Mouse (Mus musculus) adrenal gland, postnatal 10 days (tissue): ENCODE data around the gene Epha6. TPM values are rescaled to one million over a fixed set of nuclear protein-coding genes. Genes with fewer than 3 reads are reported as not detected.

Experiments used
- DNase-seq: peaks from one replicate; pipeline ENCODE4 v3.0.0; 2021; ENCODE audit warnings: mixed read lengths
- long read RNA-seq, 2 experiments: library from polyadenylated mRNA; stranded (forward); transcript quantifications; one replicate each; pipeline ENCODE4 v2.0.0; 2021
- total RNA-seq, 2 experiments: library from RNA; stranded (reverse); gene quantifications; 2 replicates each; pipeline ENCODE4 v1.2.3; 2021

The Epha6 gene
- not detected for total RNA-seq
- long read RNA-seq, experiment 1: 0 reads
- long read RNA-seq, experiment 2: 0 reads

GRCm38 (mm10) chr16:60605061-60605831 is at the start of gene Epha6:
TSS of gene Epha6 (minus strand) at chr16:60605531.
- peak; percentile 6 for DNase-seq

- no peak for DNase-seq
These were observed 46.4 kb upstream of the Epha6 start for GRCm38 (mm10) chr16:60651716-60652115.

GRCm38 (mm10) chr16:60628091-60628490 is 22.8 kb upstream of the Epha6 start:
- no peak for DNase-seq

DNA sequence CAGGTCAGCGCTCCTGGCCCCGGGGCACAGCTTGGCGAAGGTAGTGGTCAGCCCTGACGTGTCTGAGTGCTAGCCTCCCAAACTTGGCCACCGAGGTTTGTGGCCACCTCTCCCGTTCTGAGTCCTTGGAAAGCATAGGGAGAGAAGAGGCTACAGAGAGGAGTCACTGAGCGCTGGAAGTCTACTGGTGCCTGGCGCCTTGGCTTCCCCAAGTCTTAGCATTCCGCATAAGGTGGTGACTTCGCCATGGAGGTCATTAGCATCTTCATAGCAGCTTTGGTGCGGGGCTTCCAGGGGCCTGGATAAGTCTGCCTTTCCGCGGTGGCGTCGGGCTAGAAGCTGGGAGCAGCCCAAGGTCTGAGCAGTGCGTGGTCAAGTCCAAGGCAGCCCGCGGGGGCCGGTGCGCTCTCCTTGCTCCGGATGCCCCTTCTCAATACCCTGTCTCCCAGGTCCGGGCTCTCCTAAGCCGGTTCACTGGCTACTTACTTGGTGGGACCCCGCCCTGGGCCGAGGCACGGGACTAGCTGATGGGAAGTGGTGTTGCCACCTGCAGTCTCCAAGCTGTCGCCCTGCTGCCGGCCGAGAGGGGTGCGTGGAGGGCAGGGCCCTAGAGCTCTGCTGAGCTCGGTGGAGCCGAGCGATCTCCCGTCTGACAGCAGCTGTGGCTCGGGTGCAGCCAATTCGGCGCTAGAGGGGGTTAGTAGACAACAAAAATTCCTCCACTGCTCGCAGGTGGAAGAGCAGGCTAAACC is 677 bp upstream of the Epha6 start:
- DNase-seq: peak; percentile 54

DNA sequence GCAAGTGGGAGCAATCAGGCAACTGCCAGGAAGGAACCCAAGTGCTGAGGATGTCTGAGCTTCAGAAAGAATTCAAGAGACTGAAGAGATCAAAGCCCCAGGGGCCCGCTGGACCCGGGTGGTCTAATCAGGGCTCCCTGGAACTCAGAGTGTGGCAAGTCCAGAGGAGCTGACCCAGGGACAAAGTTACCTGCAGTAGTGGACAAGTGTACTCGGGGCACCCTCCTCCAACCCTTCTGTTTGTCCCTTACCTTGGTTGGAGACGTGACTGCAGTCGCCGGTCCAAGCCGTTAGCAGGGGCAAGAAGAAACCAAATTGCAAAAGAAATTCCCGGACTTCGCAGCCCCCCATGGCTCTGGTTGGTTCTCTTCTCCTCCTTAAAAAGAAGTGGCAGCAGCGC is 718 bp downstream of the Epha6 start:
- peak; percentile 1 for DNase-seq

DNA sequence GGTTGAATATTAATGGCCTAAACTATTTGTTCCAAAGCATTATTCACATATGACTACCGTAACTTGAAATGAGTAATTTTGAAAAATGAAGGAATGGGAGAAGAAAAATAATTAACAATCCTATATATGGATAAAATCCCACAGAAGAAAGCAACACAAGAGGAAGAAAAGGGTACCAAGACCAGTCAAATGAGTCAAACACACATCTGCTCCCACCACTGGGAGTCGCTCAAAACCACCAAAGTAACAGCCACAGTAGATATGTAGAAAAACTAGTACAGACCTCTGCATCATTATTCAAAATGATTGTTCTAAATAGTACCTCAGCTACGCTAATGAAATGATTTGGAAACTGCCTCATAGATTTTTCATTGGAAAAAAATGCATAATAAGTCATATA is 20.0 kb downstream of the Epha6 start:
- DNase-seq: no peak

DNA sequence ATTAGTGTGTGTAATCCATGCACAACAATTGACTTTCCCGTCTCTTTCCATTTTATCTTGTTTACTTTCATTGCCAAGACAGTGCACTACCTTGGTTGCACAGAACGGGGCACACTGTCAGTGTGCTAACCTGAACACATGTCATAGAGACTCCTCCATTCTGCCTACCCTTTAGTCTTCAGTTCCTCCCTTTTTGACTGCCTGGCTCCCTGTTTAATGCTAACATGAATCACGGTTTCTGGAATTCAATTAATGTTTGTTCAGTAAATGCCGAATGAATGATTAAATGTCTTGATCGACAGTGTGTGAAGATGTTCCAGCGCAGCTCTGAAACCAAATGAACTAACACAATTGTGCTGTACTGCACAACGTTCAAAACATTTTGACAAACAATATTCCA is 20.6 kb downstream of the Epha6 start:
- no peak for DNase-seq

DNA sequence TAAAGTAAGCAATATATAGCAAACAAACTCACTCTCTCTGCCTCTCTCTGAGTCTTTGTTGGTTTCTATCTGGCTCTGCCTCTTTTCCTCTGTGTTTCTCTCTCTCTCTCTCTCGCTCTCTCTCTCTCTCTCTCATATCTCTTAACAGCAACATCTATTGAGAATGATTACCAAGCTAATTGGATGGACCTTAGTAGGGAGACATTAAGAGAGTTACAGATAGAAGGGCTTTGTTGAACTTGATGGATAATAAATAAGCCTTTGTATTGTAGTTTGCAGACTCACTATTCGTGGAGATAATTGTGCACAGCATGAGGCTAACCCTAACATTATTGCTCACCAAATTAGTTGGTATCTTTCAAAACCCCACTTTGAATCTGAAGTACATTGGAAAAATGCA is 34.8 kb downstream of the Epha6 start:
- DNase-seq: no peak

GRCm38 (mm10) chr16:60544385-60544784 is 60.9 kb downstream of the Epha6 start:
- DNase-seq: no peak

DNA sequence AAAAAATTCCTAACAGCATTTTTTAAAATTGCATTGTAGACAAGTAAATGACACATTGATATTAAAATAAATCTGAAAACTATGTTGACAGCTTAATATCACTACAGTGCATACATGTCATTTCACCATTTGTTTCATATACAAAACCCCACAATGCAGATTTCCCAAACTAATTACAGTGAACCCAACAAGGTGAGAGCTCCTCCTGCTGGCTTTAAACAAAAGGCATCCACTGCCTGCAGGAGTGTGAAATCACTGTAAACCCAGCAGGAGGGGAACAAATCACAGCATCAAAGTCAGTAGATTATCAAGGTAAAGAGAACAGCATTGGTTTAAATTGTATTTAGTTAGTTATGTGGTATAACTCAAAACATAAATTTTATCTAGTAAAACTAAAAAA is 67.1 kb downstream of the Epha6 start:
- DNase-seq: peak; percentile 2

DNA sequence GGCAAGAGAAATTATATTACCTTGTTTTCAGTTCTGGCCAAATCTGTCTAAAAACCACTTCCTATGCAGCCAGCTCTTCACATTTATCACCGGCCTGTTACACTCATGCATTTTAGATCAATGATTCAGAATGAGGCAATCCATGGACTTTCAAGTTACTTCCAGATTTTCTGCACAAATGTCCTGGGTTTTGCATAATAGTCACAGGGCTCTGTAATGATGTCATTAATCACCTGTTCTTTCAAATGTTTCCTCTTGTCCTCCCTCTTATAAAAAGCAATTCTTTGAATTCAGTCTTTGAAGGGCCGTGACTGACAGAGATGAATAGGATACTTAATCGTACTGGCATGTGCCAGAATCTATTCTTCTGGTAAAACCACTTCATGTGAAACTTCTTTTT is 95.6 kb downstream of the Epha6 start:
- no peak for DNase-seq

DNA sequence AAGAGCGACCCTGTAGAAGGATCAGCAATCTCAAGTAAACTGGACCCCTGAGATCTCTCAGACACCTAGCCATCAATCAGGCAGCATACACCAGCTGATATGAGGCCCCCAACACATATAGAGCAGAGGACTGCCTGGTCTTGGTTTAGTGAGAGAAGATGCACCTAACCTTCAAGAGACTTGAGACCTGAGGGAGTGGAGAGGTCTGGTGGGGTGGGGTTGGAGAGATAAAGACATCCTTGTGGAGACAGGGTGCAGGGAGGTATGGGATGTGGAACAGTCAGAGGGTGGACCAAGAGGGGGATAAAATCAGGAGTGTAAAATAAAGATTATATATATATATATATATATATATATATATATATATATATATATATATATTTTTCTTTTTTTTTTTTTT is 105.8 kb downstream of the Epha6 start:
- no peak for DNase-seq

GRCm38 (mm10) chr16:60475776-60476175 is 129.6 kb downstream of the Epha6 start:
- no peak for DNase-seq

GRCm38 (mm10) chr16:60468200-60468785 is 137.0 kb downstream of the Epha6 start:
- no peak for DNase-seq

DNA sequence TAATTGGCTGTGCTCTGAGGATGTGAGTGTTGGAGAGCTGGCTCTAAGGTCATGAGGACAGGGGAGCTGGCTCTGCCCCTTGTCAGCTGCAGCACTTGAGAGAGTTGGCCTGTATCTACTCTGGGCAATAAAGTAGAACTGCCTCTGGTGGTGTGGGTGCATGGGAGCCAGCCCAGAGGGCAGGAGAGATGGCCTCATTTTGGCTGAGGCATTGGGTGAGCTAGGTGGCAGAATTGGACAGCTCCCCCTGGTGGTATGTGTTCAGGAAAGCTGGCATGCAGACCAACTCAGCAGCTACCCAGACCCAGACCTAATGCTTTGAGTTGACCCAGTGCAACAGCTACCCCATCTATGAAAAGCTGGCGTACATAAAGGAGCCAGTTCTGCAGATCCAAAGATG is 170.0 kb downstream of the Epha6 start:
- peak; percentile 42 for DNase-seq

GRCm38 (mm10) chr16:60434241-60434640 is 171.1 kb downstream of the Epha6 start:
- no peak for DNase-seq

- no peak for DNase-seq
These were observed 210.0 kb downstream of the Epha6 start for GRCm38 (mm10) chr16:60395306-60395705.

- no peak for DNase-seq
These were observed 212.4 kb downstream of the Epha6 start for GRCm38 (mm10) chr16:60392961-60393360.

DNA sequence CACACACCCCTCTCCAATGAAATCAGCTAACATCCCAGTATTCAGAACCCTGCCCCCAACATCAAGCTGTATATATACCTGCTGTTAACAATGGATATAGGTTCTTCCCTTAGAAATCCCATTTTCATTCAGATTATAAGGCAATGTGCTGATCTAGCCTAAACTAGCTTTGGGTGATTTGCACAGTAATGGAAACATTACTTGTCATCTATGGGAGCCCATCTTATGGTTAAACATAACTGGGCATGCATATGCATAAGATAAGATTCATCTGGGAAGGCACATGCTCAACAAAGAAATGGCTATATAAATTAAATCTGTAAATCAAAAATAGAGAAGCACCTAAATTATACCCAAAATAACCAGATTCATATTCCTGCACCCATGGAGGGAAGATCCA is 230.2 kb downstream of the Epha6 start:
- DNase-seq: no peak

DNA sequence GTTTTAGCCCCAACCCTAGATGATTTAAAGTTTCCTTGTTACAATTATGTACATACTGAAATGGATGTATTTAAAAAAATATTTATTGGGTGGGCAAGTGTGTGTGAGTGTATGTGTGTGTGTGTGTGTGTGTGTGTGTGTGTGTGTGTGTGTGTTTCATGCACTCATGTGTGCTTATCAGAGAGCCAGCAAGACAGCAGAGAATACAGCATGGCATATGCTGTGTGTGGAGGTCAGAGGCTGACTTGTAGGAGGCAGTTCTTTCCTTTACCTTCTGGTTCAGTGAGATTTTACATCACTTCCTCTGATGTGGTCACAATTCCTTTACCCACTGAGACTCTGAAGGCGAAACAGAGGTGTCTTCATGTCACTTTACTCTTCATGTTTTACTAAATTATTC is 321.4 kb downstream of the Epha6 start:
- no peak for DNase-seq

DNA sequence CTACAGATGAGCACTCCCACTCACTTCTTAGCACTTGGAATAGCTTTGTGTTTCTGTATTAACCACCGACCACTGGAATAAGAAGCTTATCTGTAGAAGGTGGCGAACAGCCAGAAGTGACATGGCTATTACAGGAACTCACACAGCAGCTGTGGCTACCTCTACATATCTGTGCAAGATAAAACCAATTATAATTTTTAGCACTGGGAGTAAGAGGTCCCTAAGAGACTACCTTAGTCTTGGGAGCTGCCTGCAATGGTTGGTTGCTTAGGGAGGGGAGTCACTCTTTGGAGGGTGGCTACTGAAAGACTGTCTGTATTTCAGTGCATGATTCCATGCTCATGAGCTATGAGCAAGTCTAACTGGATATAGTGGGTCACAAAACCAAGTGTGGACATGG is 331.2 kb downstream of the Epha6 start:
- no peak for DNase-seq

- DNase-seq: no peak
These were observed 338.7 kb downstream of the Epha6 start for GRCm38 (mm10) chr16:60266367-60267351.
